Mouse (Mus musculus) c-Kit-negative CD71-positive TER-119-positive erythroid progenitor cells, embryonic 14.5 days (primary cell): ENCODE measurements around the gene Tshz2.

ENCODE experiments used
- DNase-seq: peaks from one replicate; pipeline ENCODE4 v3.0.0-alpha.2; 2013; ENCODE audit warnings: low read depth, low spot score

The Tshz2 gene

GRCm38 (mm10) chr2:169630070-169630469, 2.7 kb upstream of the Tshz2 start:
- DNase-seq = no peak

- DNase-seq = no peak
These were observed 877 bp downstream of the Tshz2 start for GRCm38 (mm10) chr2:169633491-169634289.

- no peak for DNase-seq
These were observed 2.0 kb downstream of the Tshz2 start for GRCm38 (mm10) chr2:169634619-169635382.

GRCm38 (mm10) chr2:169635428-169635827, 2.6 kb downstream of the Tshz2 start:
- DNase-seq = no peak

GRCm38 (mm10) chr2:169636414-169636813, 3.6 kb downstream of the Tshz2 start:
- DNase-seq = no peak

- no peak for DNase-seq
These were observed 8.7 kb downstream of the Tshz2 start for GRCm38 (mm10) chr2:169641547-169641946.

- DNase-seq = no peak
These were observed 9.6 kb downstream of the Tshz2 start for GRCm38 (mm10) chr2:169642420-169642819.

GRCm38 (mm10) chr2:169647091-169647490, 14.3 kb downstream of the Tshz2 start:
- no peak for DNase-seq

- DNase-seq = no peak
These were observed 16.6 kb downstream of the Tshz2 start for GRCm38 (mm10) chr2:169649262-169649885.

GRCm38 (mm10) chr2:169653282-169653681, 20.5 kb downstream of the Tshz2 start:
- DNase-seq = no peak

GRCm38 (mm10) chr2:169663792-169664191, 31.0 kb downstream of the Tshz2 start:
- no peak for DNase-seq

- DNase-seq = no peak
These were observed 38.5 kb downstream of the Tshz2 start for GRCm38 (mm10) chr2:169671264-169671663.

- DNase-seq = no peak
These were observed 41.0 kb downstream of the Tshz2 start for GRCm38 (mm10) chr2:169673786-169674185.

- no peak for DNase-seq
These were observed 41.4 kb downstream of the Tshz2 start for GRCm38 (mm10) chr2:169674209-169674608.

GRCm38 (mm10) chr2:169679264-169679663, 46.5 kb downstream of the Tshz2 start:
- no peak for DNase-seq

GRCm38 (mm10) chr2:169679951-169680350, 47.1 kb downstream of the Tshz2 start:
- DNase-seq = no peak

- DNase-seq = no peak
These were observed 52.4 kb downstream of the Tshz2 start for GRCm38 (mm10) chr2:169685260-169685659.

GRCm38 (mm10) chr2:169685747-169686146, 52.9 kb downstream of the Tshz2 start:
- no peak for DNase-seq

- no peak for DNase-seq
These were observed 54.1 kb downstream of the Tshz2 start for GRCm38 (mm10) chr2:169686697-169687430.

GRCm38 (mm10) chr2:169690054-169690453, 57.2 kb downstream of the Tshz2 start:
- DNase-seq = no peak

GRCm38 (mm10) chr2:169694494-169694893, 61.7 kb downstream of the Tshz2 start:
- DNase-seq = no peak

- DNase-seq = no peak
These were observed 62.2 kb downstream of the Tshz2 start for GRCm38 (mm10) chr2:169695025-169695424.
